Mouse (Mus musculus) brain, embryonic 14.5 days (tissue): ENCODE measurements around the gene Yipf1. TPM values are rescaled to one million over a fixed set of nuclear protein-coding genes. Genes with fewer than 3 reads are reported as not detected.
"Not testable (repeated sequence)": the region's sequence is repeated elsewhere in the genome, so short reads cannot be mapped to it uniquely, and the experiment has no call there.

Source experiments
- DNase-seq: peaks from one replicate; pipeline ENCODE4 v3.0.0-alpha.2; 2011; ENCODE audit warnings: low read depth
- CTCF ChIP-seq: fragments of 200-500 bp; IDR thresholded peaks from 2 replicates; pipeline ENCODE4 v1.5.1; 2012; ENCODE audit warnings: inconsistent platforms, mild to moderate bottlenecking, moderate library complexity, borderline replicate concordance; ENCODE audit not compliant: insufficient read depth, insufficient read length; ENCODE audit errors: extremely low read depth
- POLR2A ChIP-seq: fragments of 200-500 bp; IDR thresholded peaks from 2 replicates; pipeline ENCODE4 v1.6.1; 2012; ENCODE audit warnings: mild to moderate bottlenecking, inconsistent platforms, borderline replicate concordance; ENCODE audit not compliant: poor library complexity, insufficient read depth, insufficient read length, severe bottlenecking; ENCODE audit errors: extremely low read depth
- polyA plus RNA-seq: library from polyadenylated mRNA; depleted of rRNA; stranded (reverse); fragments of >200 nt; gene quantifications from 2 replicates; pipeline ENCODE4 v1.2.3, GENCODE M21; 2012

Gene Yipf1
- polyA plus RNA-seq, 1 experiment = 40.8 TPM

- no peak for TF ChIP-seq POLR2A
- peak; percentile 56 for DNase-seq
Measured at GRCm38 (mm10) chr4:107358460-107358859, 44.3 kb downstream of the Yipf1 start.

- no peak for DNase-seq
- TF ChIP-seq CTCF = no peak
- TF ChIP-seq POLR2A = no peak
Measured at GRCm38 (mm10) chr4:107360457-107361145, 46.4 kb downstream of the Yipf1 start.

- TF ChIP-seq CTCF (no peak), POLR2A (no peak)
- peak; percentile 6 for DNase-seq
Measured at GRCm38 (mm10) chr4:107362755-107363154, 48.6 kb downstream of the Yipf1 start.

- no peak for DNase-seq
- no peak for TF ChIP-seq POLR2A
- TF ChIP-seq CTCF = peak; percentile 11; the same call in 1 of the 2 replicates
Measured at GRCm38 (mm10) chr4:107363573-107363972, 49.4 kb downstream of the Yipf1 start.

GRCm38 (mm10) chr4:107364190-107364639 is 50.1 kb downstream of the Yipf1 start:
- no peak for DNase-seq
- TF ChIP-seq CTCF = no peak
- no peak for TF ChIP-seq POLR2A

- DNase-seq = not testable (repeated sequence)
Measured at GRCm38 (mm10) chr4:107366408-107366807, 52.2 kb downstream of the Yipf1 start.

- DNase-seq = peak; percentile 97
- TF ChIP-seq POLR2A = peak; percentile 46; the same call in 1 of the 2 replicates
- TF ChIP-seq CTCF = no peak
Measured at GRCm38 (mm10) chr4:107367567-107368314, 53.6 kb downstream of the Yipf1 start, which contains the start of gene Ndc1. TSS of gene Ndc1 (plus strand) at chr4:107367784.

GRCm38 (mm10) chr4:107372304-107372703 is 58.1 kb downstream of the Yipf1 start:
- TF ChIP-seq POLR2A (no peak), CTCF (peak; percentile 33; the same call in 1 of the 2 replicates)
- DNase-seq = no peak

- TF ChIP-seq POLR2A (no peak), CTCF (no peak)
Measured at GRCm38 (mm10) chr4:107374677-107375076, 60.5 kb downstream of the Yipf1 start.

GRCm38 (mm10) chr4:107378954-107379353 is 64.8 kb downstream of the Yipf1 start:
- DNase-seq = no peak
- TF ChIP-seq CTCF (no peak), POLR2A (no peak)

More at GRCm38 (mm10) chr4:107374677-107375076, 60.5 kb downstream of the Yipf1 start:
- DNase-seq = no peak

- DNase-seq = no peak
Measured at GRCm38 (mm10) chr4:107380871-107381270, 66.7 kb downstream of the Yipf1 start.

GRCm38 (mm10) chr4:107387038-107387437 is 72.9 kb downstream of the Yipf1 start:
- TF ChIP-seq CTCF (no peak), POLR2A (no peak)
- peak; percentile 72 for DNase-seq

More at GRCm38 (mm10) chr4:107380871-107381270, 66.7 kb downstream of the Yipf1 start:
- no peak for TF ChIP-seq CTCF
- no peak for TF ChIP-seq POLR2A

GRCm38 (mm10) chr4:107387465-107387864 is 73.3 kb downstream of the Yipf1 start:
- no peak for TF ChIP-seq POLR2A
- no peak for TF ChIP-seq CTCF
- DNase-seq = peak; percentile 63
